Mouse (Mus musculus) embryo, embryonic 10.5 days (tissue): ENCODE measurements at regions not wholly inside any gene's neighbourhood (a gene's known extent, or its start where the extent isn't known, plus 50 kb on each side); places are given as distances from the start of the nearest gene placed in this dataset.
"Not testable (repeated sequence)": the region's sequence is repeated elsewhere in the genome, so short reads cannot be mapped to it uniquely, and the experiment has no call there.

Experiments used
- DNase-seq: peaks from one replicate; pipeline ENCODE4 v3.0.0-alpha.2; 2015; ENCODE audit warnings: low spot score

DNA sequence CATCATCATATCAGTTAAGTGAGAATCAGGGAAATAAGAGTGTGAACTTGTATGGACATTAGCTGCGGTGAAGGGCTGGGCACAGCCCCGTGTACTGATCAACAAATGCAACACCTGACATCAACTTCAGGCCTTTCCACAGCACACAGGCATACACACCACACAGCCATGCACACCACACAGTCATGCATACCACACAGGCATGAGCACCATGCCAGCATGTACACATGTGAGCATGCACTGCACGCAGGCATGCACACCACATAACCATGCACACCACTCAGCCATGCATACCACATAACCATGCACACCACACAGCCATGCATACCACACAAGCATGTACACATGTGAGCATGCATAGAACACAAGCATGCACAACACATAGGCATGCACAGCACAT, 325.0 kb downstream of the Ajap1 start:
- no peak for DNase-seq

DNA sequence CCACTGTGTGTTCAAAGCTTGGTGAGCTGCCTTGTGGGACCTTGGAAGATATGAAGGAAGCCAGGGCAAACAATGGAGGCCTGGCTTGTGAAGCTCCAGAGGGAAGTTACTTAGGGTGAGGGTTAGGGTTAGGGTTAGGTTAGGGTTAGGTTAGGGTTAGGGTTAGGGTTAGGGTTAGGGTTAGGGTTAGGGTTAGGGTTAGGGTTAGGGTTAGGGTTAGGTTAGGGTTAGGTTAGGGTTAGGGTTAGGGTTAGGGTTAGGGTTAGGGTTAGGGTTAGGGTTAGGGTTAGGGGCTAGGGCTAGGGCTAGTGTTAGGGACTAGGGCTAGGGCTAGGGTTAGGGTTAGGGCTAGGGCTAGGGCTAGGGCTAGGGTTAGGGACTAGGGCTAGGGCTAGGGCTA, 329.7 kb downstream of the Ajap1 start:
- DNase-seq, result not testable (repeated sequence)

DNA sequence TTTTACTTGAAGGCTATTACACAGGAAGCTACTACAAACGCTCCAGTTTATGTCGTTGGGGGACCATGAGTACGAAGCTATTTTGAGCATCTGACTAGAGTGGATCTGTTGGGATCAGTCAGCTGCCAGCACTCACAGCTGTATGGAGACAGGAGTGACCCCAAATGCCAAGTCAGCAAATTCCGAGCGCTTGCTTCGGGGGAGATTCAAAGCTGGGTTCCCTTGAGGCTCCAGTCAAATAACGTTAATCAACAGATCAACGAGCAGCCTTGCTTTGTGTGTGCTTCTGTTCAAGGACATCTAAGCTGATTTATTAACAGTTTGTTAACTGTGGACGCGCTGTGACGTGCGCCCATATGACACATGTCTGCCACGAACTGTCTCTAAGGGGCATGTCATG, 349.5 kb downstream of the Ajap1 start:
- peak; percentile 10 for DNase-seq

DNA sequence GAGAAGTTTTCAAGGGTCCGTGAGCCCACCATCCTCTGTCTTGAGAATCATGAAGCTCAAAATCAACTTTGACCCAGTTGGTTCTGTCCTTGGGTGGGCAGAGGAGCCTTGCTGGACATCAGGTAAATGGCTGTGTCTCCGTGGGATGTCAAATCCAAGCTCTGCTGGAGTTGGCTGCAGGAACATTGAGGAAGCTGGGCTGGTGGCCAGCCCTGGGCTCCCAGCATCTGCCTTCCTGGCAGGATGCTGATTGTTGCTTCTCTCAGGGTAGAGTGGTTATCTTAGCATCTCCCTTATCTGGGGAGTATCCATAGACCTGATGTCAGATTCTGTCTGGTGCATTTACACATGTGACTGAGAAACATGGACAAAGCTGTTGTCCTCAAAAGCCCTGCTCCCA, 353.3 kb downstream of the Ajap1 start:
- DNase-seq, result no peak

DNA sequence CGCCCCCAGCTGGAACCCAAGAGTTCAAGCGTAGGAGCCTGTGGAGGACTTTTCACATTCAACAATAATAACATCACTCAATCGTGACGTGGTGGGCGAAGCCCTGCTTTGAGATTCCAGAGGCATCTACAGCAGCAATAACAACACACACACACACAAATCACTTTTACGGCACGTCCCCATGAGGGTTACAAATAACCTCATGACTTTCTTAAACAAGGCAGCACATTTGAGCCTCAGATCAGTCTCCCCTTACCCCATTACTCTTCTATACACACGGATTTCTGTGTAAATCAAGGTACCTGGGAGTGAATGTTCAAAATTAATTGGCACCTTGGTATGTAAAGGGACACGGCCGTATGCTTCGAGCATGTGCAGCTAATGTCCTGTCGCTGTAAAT, 354.4 kb downstream of the Ajap1 start:
- no peak for DNase-seq

DNA sequence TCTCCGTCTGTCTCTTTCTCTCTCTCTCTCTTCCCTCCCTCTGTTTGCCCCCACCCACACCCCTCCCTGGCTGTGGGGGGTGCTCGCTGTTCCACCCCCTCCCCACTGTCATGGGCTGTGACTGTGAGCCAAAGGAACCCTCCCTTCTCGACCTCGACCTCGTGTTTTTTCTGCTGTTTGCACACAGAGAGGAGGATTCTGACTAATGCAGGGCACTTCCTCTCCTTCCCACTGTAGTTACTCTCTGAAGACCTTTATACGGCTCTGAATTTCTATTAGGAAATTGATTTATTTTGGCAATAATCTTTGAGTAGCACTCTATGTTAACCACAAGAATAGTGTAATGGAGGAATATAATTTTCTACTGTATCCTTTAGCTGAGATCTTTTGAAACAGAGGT, 362.1 kb downstream of the Ajap1 start:
- DNase-seq, result no peak

DNA sequence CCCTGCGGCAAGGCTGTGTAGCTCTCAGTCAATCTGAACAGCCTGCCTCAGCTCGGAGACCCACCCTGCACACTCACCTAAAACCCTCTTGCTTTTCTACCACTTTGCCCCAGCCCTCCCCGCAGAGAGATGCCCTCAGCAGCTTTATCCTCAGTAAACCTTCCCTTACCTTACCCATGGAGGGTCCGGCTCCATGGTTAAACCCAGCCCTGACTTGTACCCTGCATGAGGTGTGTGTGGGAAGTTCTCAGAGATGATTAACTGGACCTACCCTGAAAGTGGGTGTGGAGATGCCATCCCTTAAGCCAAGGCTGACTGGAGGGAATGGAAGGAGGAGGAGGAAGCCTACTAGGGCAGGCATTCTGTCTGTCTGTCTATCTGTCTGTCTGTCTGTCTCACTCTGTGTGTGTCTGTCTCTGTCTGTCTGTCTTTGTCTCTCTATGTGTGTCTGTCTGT, 362.9 kb downstream of the Ajap1 start:
- no peak for DNase-seq

DNA sequence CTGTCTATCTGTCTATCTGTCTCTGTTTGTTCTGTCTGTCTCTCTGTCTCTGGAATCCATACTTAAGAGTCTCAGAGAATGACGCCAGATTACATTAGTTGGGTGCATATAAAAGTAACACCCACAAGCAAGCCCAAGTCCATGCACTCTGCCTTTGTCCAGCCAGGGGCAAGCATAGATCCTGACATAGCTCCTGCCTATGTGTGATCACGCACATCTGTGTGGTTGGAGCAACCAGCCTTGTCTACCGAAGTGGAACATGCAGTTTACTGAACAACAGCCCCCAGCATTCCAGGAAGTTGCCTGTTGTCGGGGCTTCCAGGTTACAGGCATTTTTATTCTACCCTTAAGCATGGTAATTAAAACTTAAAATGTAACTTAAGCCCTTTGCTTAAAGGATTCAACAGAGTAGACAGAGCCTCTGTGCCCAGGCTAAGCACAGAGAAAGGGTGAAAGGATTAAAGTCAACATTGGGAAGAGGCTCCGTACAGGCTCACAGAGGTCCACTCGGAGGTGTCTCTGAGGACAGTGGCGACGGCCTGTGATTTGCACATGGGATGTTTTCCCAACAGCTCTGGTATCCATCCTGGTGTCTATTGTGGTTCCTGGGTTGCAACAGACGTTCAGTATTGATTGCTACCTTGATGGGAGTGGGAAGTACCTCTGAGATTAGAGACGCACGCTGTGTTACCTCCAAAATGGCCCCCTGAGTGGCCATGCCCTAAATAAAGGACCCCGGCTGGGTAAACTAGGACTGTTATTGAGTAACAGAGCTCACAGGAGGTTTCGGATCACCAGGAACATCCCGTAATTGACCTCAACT, 363.6 kb downstream of the Ajap1 start:
- no peak for DNase-seq

DNA sequence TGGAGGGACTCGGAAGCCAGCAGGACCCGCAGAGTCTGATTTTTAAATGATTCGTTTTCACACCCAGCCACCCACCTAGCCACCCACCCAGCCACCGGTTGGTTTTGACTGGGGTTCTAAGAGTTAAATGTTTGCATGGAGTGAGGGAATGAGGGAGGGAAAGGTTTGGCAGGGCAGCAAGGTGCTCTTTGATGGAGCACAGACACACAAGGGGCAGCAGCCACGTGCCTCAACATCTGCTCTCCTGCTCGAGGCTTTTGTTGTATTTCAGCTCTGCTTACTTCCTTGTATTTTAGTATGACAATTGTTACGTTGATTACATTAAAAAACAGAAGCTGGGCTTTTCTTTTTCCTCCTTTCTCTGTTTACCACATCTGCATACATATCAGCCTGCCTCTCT, 367.6 kb downstream of the Ajap1 start:
- no peak for DNase-seq

DNA sequence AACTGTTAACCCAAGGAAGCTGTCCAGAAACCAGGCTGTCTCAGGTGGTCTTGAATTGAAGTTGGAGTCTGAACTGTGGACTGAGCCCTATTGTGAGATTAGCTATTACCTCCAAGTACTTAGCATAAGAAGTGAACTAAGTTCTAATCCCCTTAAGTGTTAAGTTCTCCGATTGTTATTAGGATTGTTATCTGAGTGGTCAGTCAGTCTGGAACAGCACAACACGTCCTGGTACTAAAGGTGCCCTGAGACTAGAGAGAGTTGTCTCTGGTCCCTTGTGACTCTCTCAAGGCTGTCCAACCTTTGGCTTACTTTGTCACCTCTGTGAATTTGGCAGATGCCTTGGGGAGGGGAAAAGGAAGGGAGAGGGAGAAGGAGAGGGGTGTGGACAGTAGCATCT, 369.0 kb downstream of the Ajap1 start:
- no peak for DNase-seq

DNA sequence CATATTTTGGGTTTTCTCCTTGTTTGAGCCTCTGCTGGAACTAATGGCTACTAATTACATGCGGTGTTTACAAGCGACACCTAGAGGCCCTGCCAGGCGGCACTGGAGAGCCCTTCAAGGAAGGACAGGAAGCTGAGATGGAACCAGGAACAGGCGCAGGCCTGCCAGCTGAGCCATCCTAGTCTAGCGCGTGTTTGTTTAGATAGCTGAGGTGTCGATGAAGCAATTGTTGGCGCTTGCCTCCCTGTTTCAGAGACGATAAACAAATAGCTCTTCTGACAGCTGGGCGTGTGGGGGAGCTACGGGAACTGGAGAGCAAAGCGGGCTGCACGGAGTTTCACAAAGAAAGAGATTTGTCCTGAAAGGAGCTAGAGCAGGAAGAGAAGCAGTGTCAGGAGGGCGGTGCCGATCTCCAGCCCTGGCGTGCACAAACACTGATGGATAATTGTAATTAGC, 372.3 kb downstream of the Ajap1 start:
- peak; percentile 23 for DNase-seq

DNA sequence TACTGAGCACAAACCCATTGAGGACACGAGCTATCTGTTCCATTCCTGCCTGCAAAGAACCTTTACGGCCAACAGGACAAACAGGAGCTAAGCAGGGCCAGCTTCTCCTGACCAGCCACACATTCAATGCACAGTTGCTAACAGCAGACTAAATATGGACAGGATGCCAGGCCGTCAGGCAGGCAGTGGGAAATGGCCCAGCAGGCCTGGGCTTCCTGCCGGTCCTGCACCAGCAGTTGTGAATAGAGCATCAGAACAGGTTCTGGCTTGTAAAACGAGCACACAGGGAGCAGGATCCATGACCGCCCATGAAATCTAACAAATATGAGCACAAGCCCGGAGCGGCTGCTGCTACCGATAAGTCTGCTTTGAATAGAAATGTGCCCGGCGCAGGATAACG, 384.0 kb downstream of the Ajap1 start:
- no peak for DNase-seq

DNA sequence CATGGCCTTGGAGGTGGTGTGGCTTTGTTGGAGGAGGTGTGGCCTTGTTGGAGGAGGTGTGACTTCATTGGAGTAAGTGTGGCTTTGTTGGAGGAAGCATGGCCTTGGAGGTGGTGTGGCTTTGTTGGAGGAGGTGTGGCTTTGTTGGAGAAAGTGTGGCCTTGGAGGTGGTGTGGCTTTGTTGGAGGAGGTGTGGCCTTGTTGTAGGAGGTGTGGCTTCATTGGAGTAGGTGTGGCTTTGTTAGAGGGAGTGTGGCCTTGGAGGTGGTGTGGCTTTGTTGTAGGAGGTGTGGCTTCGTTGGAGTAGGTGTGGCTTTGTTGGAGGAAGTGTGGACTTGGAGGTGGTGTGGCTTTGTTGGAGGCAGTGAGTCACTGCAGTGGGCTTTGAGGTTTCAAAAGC, 385.0 kb downstream of the Ajap1 start:
- no peak for DNase-seq

DNA sequence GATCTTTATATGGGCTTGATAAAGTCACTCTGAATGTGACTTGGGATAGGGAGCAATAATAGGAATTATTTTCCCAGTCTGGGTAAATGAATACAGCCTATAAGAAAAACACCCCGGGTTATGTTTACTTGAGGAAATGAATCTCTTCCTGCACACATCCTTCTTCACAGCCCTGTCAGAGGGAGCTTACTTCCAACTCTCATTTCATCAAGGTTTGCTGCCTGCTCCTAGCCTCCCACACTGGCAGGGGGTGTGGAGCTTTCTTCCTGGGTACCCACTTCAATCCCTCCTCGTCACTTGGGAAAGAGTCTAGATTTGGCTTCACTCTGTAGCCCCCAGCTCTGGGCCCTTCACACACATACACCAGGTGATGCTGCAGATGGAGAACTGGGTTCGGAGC, 389.5 kb downstream of the Ajap1 start:
- no peak for DNase-seq

DNA sequence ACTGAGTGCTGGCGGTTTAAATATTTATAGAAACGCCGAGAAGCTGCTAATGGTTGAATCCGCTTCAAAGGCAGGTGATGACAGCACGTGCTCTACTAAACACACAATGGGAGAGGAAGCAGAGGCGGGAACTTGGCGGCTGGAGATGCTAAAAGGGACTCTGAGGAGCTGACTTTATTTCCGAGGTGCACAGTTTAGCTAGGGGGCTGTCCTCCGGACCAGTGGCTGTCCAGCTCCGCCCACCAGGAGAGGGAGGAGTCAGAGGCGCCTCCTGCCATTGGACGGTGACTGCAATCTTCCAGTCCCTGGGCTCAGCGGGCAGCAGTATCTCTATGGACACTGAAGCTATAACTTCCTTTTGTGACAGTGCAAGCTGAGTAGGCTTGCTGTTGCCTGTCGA, 400.4 kb downstream of the Ajap1 start:
- peak; percentile 31 for DNase-seq

DNA sequence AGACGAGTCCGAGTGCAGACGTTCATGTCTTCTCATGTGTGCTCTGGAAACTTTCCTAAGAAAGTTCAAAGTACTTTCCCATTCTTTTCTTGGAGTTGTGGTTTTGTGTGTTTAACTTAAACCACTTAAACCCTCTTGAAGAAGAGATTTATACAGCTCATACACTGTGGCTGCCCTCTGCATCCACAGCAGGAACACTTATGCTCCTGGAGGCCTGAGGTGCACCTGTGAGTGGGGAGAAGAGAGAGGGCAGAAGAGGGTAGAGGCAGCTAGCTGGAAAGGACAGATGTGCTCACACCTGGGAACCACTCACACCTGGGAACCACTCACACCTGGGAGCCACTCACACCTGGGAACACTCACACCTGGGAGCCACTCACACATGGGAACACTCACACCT, 408.0 kb downstream of the Ajap1 start:
- DNase-seq, result no peak

DNA sequence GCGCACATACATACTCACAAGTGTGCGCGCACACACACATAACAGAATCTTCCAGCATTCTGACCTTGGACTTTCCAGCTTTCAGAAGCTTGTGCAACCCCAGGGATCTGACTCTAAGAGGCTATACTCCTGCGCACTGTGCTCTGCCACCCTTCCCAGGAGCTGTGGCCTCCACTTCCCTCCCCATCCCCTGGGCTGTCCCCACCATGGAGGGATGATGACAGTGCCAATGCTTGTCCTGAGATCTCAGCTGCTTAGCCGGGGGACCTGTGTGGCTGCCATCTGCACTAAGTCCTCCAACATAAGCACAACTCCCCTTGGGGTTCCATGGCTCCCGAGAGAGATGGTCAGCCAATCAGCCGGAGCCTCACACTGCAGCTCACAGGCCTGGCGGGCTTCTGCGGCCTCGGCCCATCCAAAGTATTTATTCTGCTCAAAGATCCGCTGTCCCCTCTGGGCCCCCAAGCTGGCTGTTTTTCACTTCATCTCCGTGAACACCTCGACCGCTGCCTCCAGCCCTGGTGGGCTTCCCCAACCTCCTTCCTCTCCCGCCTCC, 412.3 kb downstream of the Ajap1 start:
- DNase-seq, result no peak

DNA sequence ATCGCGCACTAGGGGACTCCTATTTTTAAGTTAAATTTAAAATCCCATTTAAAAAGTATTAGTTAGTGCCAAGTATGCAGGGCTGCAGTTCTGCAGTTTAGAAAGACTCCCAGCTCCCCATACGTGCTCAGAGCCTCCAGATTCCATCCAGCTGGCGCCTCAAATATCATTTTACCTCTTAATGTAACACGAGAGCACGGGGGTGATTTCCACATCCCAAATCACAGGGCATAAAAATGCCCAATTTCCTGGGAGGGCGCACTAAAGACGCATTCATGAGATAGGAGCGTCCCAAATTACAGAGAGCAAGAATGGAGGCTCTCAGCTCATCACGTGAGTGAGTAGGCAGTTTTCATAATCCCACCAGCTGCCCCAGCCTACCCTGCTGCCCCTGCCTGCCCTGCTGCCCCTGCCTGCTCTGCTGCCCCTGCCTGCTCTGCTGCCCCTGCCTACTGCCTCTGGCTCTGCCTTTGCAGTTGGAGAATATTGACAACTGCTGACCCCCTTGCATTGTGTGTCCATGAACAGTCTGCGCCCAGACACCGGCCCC, 414.1 kb downstream of the Ajap1 start:
- no peak for DNase-seq

DNA sequence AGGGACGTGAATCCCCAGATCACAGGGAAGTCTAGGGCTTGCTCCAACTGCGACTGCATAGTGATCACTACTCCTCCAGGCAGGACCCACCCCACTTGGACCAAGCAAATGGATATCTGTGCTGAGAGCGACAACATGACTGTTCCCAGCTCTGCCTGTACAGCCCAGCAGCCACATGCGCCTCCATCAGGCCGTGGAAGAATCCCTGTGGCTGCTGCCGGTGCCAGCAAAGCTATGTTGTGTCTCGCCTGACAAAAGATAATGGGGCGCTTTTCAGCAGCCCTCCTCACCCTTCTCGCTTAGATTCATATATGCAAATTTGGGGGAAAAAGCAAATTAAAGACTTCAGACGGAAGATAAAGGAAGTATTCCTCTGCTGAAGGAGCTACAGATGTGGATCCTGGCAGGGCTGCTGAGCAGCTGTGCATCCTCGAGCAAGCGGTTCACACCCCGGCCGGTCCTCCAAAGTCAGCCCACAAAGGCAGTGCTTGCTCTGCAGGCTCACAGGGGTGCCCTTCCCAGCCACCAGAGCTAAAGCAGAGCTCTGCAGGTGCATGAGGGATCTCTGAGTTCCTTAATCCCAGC, 418.5 kb downstream of the Ajap1 start:
- DNase-seq, result no peak

DNA sequence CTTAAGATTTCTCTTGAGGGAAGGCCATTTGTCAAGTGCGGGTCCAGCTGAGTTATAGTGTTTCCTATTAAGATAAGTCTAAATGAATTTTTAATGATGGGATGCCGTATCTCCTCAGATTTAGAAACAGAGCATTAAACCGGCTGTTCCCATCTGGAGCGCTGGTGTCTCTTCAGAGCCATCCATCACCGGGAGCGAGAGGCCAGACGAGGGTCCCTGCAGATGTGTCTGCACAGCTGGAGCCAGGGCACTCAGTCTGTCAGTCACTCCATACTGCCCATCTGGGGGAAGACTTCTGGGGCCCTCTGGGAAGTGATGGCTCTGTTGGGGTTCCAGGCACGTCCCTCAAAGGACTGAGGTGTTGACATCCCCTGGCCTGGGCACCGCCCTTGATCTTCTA, 419.2 kb downstream of the Ajap1 start:
- DNase-seq, result peak; percentile 14

DNA sequence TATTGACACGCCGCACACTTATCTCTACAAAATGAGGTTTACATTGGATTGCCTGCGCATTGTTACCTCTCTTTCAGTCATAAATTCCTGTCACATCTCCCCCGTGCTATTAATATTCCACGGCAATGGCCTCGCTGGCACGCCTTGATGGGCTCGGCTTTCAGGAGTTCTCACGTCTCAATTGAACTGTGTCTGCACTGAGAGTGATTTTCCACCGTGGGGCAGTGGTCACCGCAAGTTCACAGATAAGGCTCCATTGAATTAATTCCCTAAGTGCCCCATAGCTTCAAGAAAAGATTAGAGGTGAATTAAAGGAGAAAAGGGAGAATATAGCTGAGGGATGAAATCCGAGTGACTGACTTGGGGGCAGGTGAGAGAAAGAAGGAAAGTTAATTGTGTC, 424.5 kb downstream of the Ajap1 start:
- no peak for DNase-seq

DNA sequence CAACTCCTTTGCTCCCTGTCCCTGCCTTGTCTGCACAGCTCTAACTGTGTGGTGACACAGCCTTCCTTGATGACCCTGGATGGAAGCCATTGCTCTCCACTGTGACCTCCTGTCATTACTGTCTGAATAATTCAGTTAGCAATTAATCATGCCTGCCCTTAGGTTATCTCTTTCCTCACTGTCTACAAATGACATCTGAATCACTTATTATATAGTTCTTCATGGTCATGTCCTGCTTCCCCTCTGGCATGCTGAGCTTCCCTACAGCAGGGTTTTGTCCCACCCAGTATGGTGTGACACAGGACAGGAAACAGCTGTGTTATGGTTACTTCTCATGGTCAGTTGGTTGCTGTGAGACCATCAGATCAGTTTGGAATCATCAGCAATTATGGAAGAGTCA, 458.9 kb downstream of the Ajap1 start:
- DNase-seq, result no peak

DNA sequence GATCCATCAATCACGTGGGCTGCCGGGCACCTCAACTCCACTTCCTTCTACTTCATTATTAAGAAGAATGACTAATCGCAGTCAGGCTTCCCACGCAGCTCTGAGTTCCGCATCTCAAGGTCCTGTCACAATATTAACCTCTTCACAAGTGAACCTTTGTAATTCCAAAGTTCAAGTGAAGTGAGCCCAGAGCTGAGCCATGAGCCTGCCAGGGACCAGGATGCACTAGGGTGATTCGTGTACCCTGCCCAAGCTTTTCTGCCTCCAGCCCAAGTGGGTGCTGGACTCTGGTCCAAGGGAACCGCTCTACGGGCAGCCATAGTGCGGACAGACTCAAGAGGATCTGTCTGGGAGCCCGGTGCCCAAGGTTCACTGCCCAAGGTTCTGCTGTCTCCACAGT, 463.4 kb downstream of the Ajap1 start:
- DNase-seq, result no peak
